Mouse (Mus musculus): ENCODE measurements around the gene Jmjd1c.

Jmjd1c gene

GRCm38 (mm10) chr10:67072600-67072999, 23.3 kb upstream of the Jmjd1c start:
- DNase-seq (ENCODE audit: low spot score): no peak

- DNase-seq (ENCODE audit: low spot score): no peak
Observed at GRCm38 (mm10) chr10:67073577-67073976, 22.3 kb upstream of the Jmjd1c start.

- DNase-seq (ENCODE audit: low spot score): no peak
Observed at GRCm38 (mm10) chr10:67075931-67076878, 19.7 kb upstream of the Jmjd1c start.

GRCm38 (mm10) chr10:67079030-67079429, 16.9 kb upstream of the Jmjd1c start:
- no peak for DNase-seq (ENCODE audit: low spot score)

GRCm38 (mm10) chr10:67081206-67082007, 14.5 kb upstream of the Jmjd1c start:
- no peak for DNase-seq (ENCODE audit: low spot score)

- DNase-seq (ENCODE audit: low spot score): no peak
Observed at GRCm38 (mm10) chr10:67082531-67082930, 13.4 kb upstream of the Jmjd1c start.

GRCm38 (mm10) chr10:67083446-67084166, 12.3 kb upstream of the Jmjd1c start:
- DNase-seq (ENCODE audit: low spot score): no peak

- no peak for DNase-seq (ENCODE audit: low spot score)
Observed at GRCm38 (mm10) chr10:67085124-67085523, 10.8 kb upstream of the Jmjd1c start.

GRCm38 (mm10) chr10:67085916-67086315, 10.0 kb upstream of the Jmjd1c start:
- no peak for DNase-seq (ENCODE audit: low spot score)

GRCm38 (mm10) chr10:67087447-67088226, 8.3 kb upstream of the Jmjd1c start:
- no peak for DNase-seq (ENCODE audit: low spot score)

GRCm38 (mm10) chr10:67090611-67091010, 5.3 kb upstream of the Jmjd1c start:
- DNase-seq (ENCODE audit: low spot score): no peak

- DNase-seq (ENCODE audit: low spot score): no peak
Observed at GRCm38 (mm10) chr10:67094922-67095321, 1.0 kb upstream of the Jmjd1c start.

- DNase-seq (ENCODE audit: low spot score): peak; percentile 79
Observed at GRCm38 (mm10) chr10:67096621-67097436, 904 bp downstream of the Jmjd1c start, which contains the start of gene Reep3. TSS of gene Reep3 (minus strand) at chr10:67096945.

GRCm38 (mm10) chr10:67097437-67098150, 1.7 kb downstream of the Jmjd1c start:
- no peak for DNase-seq (ENCODE audit: low spot score)

- no peak for DNase-seq (ENCODE audit: low spot score)
Observed at GRCm38 (mm10) chr10:67098408-67099050, 2.6 kb downstream of the Jmjd1c start.

- DNase-seq (ENCODE audit: low spot score): no peak
Observed at GRCm38 (mm10) chr10:67099183-67099929, 3.4 kb downstream of the Jmjd1c start.

GRCm38 (mm10) chr10:67100011-67100661, 4.2 kb downstream of the Jmjd1c start:
- no peak for DNase-seq (ENCODE audit: low spot score)

GRCm38 (mm10) chr10:67100831-67101251, 4.9 kb downstream of the Jmjd1c start:
- no peak for DNase-seq (ENCODE audit: low spot score)
